Mouse (Mus musculus): ENCODE measurements around the gene Iqcm. TPM values are rescaled to one million over a fixed set of nuclear protein-coding genes. Genes with fewer than 3 reads are reported as not detected.

The Iqcm gene
- total RNA-seq, 2 experiments from 2014 or later = 0.14 TPM; not detected in 1

Other genes with a start within 250 kb of the Iqcm start
- 10 to 100 TPM; 65.5 to 99.9 TPM for gene Rasd2, start 234.8 kb upstream of the Iqcm start, total RNA-seq (2021)
- under 1 TPM; 0.28 to 0.30 TPM for gene Gm10358, start 42.1 kb upstream of the Iqcm start, total RNA-seq (2021)